Mouse (Mus musculus) gastrocnemius, postnatal 10 days (tissue): ENCODE results near the gene C330007P06Rik. TPM values are rescaled to one million over a fixed set of nuclear protein-coding genes. Genes with fewer than 3 reads are reported as not detected.
"Not testable (repeated sequence)": the region's sequence is repeated elsewhere in the genome, so short reads cannot be mapped to it uniquely, and the experiment has no call there.

Experiments
- DNase-seq: peaks from one replicate; pipeline ENCODE4 v3.0.0; 2021; ENCODE audit warnings: mixed read lengths
- total RNA-seq, 2 experiments: library from RNA; stranded (reverse); gene quantifications; 2 replicates each; pipeline ENCODE4 v1.2.3; 2021

Gene C330007P06Rik
- total RNA-seq, 2 experiments from 2014 or later: 12.1 to 13.8 TPM

DNA sequence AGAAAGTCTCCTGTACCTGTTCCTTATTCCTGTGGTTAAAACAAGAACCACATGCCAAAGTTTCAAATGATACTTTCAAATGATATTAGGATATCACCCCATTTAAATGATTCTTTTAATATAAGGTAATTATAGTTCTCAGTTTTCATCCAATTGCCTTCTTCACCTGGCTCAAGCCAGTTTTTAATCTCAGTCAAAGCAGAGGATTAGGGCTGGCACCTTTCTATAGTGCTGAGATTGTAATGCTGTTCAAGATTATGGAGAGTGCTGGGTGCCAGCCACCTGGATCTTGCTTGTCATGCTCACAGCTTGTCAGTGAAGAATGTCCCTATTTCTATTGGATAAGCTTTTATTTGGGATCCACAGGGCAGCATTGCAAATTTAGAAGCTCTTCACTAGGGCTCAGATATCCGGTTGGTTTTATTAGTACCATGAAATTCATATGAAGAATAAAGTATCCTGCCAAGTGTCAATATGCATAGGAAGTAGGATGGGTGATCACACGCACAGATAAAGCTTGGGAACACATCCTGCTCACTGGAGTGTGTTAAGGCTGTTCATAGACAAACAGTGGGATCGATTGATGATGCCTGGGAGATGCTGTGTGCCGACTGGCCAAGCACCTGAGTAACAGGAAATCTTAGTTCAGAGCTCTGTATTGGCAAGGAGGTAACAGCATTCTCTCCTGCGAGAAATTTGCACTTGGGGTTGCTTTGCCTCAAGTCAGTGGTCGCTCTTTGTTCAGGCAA lies 74.6 kb downstream of the C330007P06Rik start:
- DNase-seq: no peak

DNA sequence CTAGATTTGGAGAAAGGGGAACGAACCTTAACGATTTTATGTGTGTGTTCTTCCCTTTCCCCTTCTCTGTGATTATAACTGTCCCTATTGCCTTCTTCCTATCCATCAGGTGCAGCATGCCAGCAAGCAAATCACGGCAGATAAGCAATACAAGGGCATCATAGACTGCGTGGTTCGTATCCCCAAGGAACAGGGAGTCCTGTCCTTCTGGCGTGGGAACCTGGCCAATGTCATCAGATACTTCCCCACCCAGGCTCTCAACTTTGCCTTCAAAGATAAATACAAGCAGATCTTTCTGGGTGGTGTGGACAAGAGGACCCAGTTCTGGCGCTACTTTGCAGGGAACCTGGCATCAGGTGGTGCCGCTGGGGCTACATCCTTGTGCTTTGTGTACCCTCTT lies 77.2 kb downstream of the C330007P06Rik start:
- not testable (repeated sequence) for DNase-seq

DNA sequence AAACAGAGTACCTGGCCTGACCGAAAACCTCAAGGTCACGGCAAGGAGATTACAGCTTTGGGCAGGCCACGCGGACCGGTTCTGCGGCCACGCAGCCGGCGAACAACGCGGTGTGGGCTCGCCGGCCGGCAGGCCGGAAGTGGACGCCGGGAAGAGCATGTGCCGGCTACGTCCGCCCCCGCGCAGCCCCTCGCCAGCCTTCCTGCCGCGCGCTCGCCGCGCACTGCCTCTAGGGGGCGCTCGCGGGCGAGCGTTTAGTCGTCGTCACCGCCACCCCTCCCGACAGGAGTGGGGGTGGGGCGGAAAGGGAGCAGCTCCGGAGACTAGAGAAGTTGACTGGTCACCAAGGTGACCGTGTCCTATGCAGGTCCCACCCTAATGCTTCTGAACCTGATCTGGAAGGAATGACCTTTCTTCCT lies 77.7 kb downstream of the C330007P06Rik start:
- DNase-seq: peak; percentile 86

DNA sequence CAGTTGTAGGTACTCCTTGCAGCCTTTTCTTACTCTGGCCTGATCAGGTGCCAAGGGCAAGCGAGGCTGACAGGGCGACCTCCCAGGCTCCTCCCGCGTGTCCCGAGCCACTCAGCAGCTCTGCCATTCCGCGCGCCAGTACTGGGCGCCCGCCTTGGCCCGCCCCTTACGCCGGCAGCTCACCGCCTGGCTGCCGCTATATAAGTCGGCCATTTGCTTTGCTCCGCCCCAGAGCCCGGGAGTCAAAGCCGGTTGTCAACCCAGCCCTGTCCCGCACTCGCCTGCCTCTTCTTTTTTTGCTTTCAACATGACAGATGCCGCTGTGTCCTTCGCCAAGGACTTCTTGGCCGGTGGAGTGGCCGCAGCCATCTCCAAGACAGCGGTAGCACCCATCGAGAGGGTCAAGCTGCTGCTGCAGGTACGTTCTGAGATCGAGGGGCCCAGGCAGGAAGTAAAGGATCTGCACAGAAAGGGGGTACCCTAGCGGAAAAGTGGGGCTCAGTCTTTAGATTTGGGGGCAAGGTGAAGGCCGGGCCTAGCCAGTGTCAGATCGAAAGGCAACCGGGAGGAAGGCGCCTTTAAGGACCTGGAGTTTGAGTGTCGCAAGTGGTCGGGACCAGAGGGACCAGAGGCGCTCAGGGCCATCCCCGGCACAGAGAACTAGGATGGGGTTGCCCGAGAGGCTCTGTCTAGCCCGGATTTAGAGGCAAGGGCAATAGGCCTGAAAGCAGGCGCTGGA lies 78.3 kb downstream of the C330007P06Rik start, which contains the start of gene Slc25a5:
Gene Slc25a5, plus strand, starts transcription at position 228 of the 739 bp plus-strand sequence.
- peak; percentile 81 for DNase-seq

DNA sequence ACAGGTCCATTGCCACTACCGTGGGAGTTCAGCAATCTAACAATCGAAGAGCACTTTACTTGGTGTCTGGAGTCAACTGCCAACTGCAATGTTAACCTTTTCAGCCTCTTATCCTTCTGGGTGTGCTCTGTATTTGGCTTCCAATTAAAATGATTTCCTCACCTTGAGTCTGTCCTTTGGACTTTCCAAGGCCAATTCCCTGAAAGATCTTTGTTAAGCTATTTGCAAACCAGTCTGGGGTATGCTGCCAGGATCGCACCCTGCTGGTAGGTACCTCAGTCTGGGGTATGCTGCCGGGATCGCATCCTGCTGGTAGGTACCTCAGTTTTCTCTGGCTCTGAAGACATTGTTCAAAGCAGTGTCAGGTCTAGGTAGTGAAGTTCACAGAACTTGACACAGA lies 79.3 kb downstream of the C330007P06Rik start:
- DNase-seq: no peak

DNA sequence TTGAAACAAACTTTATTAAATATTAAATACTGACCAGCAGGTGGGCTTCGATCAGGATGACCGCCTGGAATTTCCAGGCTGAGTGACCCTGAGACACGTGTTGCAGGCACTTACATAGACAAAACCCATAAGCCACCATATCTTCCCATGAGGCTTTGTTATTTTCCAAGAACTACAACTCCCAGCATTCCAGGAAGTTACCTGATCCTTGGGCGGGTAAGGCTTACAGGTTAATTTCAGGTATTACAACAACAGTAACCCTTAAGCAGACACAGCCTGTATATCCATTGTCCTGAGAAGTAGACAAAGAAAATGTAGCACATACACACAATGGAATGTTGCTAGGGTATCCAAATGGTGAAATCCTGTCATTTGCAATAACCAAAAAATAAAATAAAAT lies 84.6 kb downstream of the C330007P06Rik start:
- DNase-seq: no peak

DNA sequence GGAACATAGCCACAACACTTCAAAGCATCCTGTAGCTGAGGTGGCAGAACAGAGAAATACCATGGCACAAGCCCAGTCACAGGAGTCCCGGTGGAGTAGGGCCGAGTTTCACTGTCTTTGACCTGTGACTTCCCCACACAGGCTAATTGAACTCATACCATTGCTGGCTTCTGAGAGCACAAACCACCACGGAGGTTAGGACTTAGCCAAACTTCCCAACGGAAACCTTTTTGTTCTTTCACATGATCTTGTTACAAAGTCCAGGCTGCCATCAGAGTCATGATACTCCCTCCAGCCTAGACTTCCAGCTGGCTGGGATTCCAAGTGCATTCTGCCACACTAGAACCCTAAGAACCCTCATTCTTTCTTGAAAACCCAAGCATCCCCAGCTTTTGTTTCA lies 96.2 kb downstream of the C330007P06Rik start:
- DNase-seq: no peak

DNA sequence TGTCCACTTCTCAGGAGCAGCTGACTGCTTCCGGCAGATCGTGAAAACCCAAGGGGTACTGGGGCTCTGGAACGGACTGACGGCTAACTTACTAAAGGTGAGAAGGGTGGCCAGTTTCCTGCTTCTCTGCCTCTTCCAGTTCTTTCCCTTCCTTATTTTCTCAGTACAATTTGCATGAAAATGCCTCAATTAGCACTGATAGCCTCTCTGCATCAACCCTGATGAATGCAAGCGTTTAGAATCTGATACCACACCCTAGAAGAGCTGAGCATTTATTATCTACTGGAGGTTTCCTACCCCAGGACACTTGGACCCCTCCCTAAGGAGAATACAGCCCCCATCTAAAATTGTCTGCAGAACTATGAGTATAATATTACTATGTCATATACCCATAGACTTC lies 98.4 kb downstream of the C330007P06Rik start:
- DNase-seq: no peak

Other genes starting within 250 kb of the C330007P06Rik start
- gene Akap17b, start 228.7 kb downstream of the C330007P06Rik start, total RNA-seq: 1 to 10 TPM; 1.7 to 1.8 TPM
- gene Slc25a43, start 130.5 kb downstream of the C330007P06Rik start, total RNA-seq: under 1 TPM; 0.40 to 0.41 TPM
- gene Slc25a5, start 78.5 kb downstream of the C330007P06Rik start, total RNA-seq: 100 to 1,000 TPM; 217 to 231 TPM
- 10 to 100 TPM; 45.4 to 45.8 TPM for gene Ube2a, start 211 bp downstream of the C330007P06Rik start, total RNA-seq
- gene Nkrf, start 28.8 kb upstream of the C330007P06Rik start, total RNA-seq: 1 to 10 TPM; 3.4 to 4.6 TPM
- gene Sept6, start 117.7 kb upstream of the C330007P06Rik start, total RNA-seq: 10 to 100 TPM; 10.7 to 13.5 TPM
- gene Sowahd, start 174.7 kb upstream of the C330007P06Rik start, total RNA-seq: not detected
- 100 to 1,000 TPM; 542 to 550 TPM for gene Rpl39, start 211.3 kb upstream of the C330007P06Rik start, total RNA-seq
- gene Upf3b, start 236.2 kb upstream of the C330007P06Rik start, total RNA-seq: 10 to 100 TPM in 1 of 2 experiments, 1 to 10 TPM in 1; 8.8 to 12.5 TPM